Mouse (Mus musculus) kidney, embryonic 15.5 days (tissue): ENCODE data around the gene Atp6v0a4. TPM values are rescaled to one million over a fixed set of nuclear protein-coding genes. Genes with fewer than 3 reads are reported as not detected.
A peak's percentile ranks its signal among the peaks of the same experiment; 100 is the strongest.

Experiments used
- ATAC-seq: fragments of 200-750 bp; cut with Nextera tagmentation; replicated peaks from 2 replicates; pipeline ENCODE4 v1.8.0; 2017; ENCODE audit warnings: moderate TSS enrichment; ENCODE audit not compliant: low FRiP score
- H3K27ac ChIP-seq: fragments of 300-500 bp; sonication (generic); 2 replicates; pipeline ENCODE4 v1.5.1; 2015; ENCODE audit warnings: mild to moderate bottlenecking, inconsistent platforms
- H3K27me3 ChIP-seq: fragments of 300-500 bp; sonication (generic); 2 replicates; pipeline ENCODE4 v1.6.1; 2015; ENCODE audit warnings: inconsistent platforms
- H3K36me3 ChIP-seq: fragments of 300-500 bp; sonication (generic); 2 replicates; pipeline ENCODE4 v1.6.1; 2015; ENCODE audit warnings: inconsistent platforms
- H3K4me1 ChIP-seq: fragments of 300-500 bp; sonication (generic); 2 replicates; pipeline ENCODE4 v1.6.1; 2015; ENCODE audit warnings: inconsistent platforms
- H3K4me2 ChIP-seq: fragments of 300-500 bp; sonication (generic); 2 replicates; pipeline ENCODE4 v1.6.1; 2015; ENCODE audit warnings: moderate library complexity, mild to moderate bottlenecking, inconsistent platforms
- H3K4me3 ChIP-seq: fragments of 300-500 bp; sonication (generic); replicated peaks from 2 replicates; pipeline ENCODE4 v1.5.1; 2015; ENCODE audit warnings: mild to moderate bottlenecking, inconsistent platforms
- H3K9ac ChIP-seq: fragments of 300-500 bp; sonication (generic); 2 replicates; pipeline ENCODE4 v1.6.1; 2015; ENCODE audit warnings: mild to moderate bottlenecking, inconsistent platforms
- H3K9me3 ChIP-seq: fragments of 300-500 bp; sonication (generic); replicated peaks from 2 replicates; pipeline ENCODE4 v1.6.1; 2016; ENCODE audit warnings: inconsistent platforms
- WGBS: fragments of 180-500 bp; shearing (Covaris S2); methylation state at CpG from one replicate; pipeline ENCODE4 v1.1.7; 2015; ENCODE audit warnings: mixed read lengths; 5-methylcytosine and 5-hydroxymethylcytosine counted together
- polyA plus RNA-seq: library from polyadenylated mRNA; unstranded; fragments of >200 nt; fragmentation: Nextera tagmentation; extraction: Ambion mirVana; gene quantifications from 2 replicates; pipeline ENCODE4 v1.2.1, GENCODE M21; 2015

Gene Atp6v0a4
- polyA plus RNA-seq, 1 experiment from 2014 or later = 12.6 TPM

- Histone ChIP-seq H3K27me3 (no peaks in the 10 kb centered on the region), H3K9ac (no peak overlapping the region), H3K36me3 (peaks cover 25% of the 10 kb centered on the region), H3K4me3 (no peak overlapping the region), H3K9me3 (no peaks in the 10 kb centered on the region), H3K4me2 (peak overlapping the region; percentile 18; the same call in 1 of the 2 replicates), H3K27ac (peak overlapping the region; percentile 64), H3K4me1 (peaks cover 50% of the 10 kb centered on the region)
- ATAC-seq = no peak
- 58% methylated on average over 18 of the region's 18 CpGs for WGBS
Measured at GRCm38 (mm10) chr6:38123471-38124206, 747 bp downstream of the Atp6v0a4 start.

GRCm38 (mm10) chr6:38122791-38123190, 1.6 kb downstream of the Atp6v0a4 start:
- WGBS = 61% methylated on average over 6 of the region's 6 CpGs
- Histone ChIP-seq H3K36me3 (peaks cover 17% of the 10 kb centered on the region; the same call in 1 of the 2 replicates), H3K4me2 (no peak overlapping the region; the same call in 1 of the 2 replicates), H3K9me3 (no peaks in the 10 kb centered on the region), H3K27ac (peak overlapping the region; percentile 64; the same call in 1 of the 2 replicates), H3K4me1 (peaks cover 50% of the 10 kb centered on the region), H3K27me3 (no peaks in the 10 kb centered on the region), H3K4me3 (no peak overlapping the region), H3K9ac (no peak overlapping the region)
- ATAC-seq = no peak

GRCm38 (mm10) chr6:38121843-38122242, 2.5 kb downstream of the Atp6v0a4 start:
- H3K27ac ChIP-seq = peak overlapping the region; percentile 64; the same call in 1 of the 2 replicates
- ATAC-seq = no peak
- H3K9me3 ChIP-seq = no peaks in the 10 kb centered on the region
- no peak overlapping the region for H3K4me2 ChIP-seq
- no peaks in the 10 kb centered on the region for H3K27me3 ChIP-seq
- no peak overlapping the region for H3K4me3 ChIP-seq
- H3K36me3 ChIP-seq = peaks cover 9% of the 10 kb centered on the region; the same call in 1 of the 2 replicates
- no peak overlapping the region for H3K9ac ChIP-seq
- 76% methylated on average over 5 of the region's 5 CpGs for WGBS
- peaks cover 50% of the 10 kb centered on the region for H3K4me1 ChIP-seq

- H3K4me1 ChIP-seq = peaks cover 55% of the 10 kb centered on the region
- peaks cover 4% of the 10 kb centered on the region; the same call in 1 of the 2 replicates for H3K36me3 ChIP-seq
- no peak overlapping the region for H3K4me3 ChIP-seq
- H3K9ac ChIP-seq = no peak overlapping the region
- H3K9me3 ChIP-seq = no peaks in the 10 kb centered on the region
- peak overlapping the region; percentile 83 for H3K27ac ChIP-seq
- 38% methylated on average over 9 of the region's 9 CpGs for WGBS
- no peak overlapping the region for H3K4me2 ChIP-seq
- H3K27me3 ChIP-seq = no peaks in the 10 kb centered on the region
- peak; percentile 57 for ATAC-seq
Measured at GRCm38 (mm10) chr6:38120681-38121371, 3.6 kb downstream of the Atp6v0a4 start.

GRCm38 (mm10) chr6:38118341-38118740, 6.0 kb downstream of the Atp6v0a4 start:
- H3K36me3 ChIP-seq = no peaks in the 10 kb centered on the region
- no peak overlapping the region for H3K27ac ChIP-seq
- no peaks in the 10 kb centered on the region for H3K9me3 ChIP-seq
- H3K27me3 ChIP-seq = no peaks in the 10 kb centered on the region
- no peak overlapping the region for H3K9ac ChIP-seq
- no peak for ATAC-seq
- H3K4me3 ChIP-seq = no peak overlapping the region
- WGBS = 89% methylated on average over 6 of the region's 6 CpGs
- no peak overlapping the region for H3K4me2 ChIP-seq
- H3K4me1 ChIP-seq = peaks cover 49% of the 10 kb centered on the region

- ATAC-seq = no peak
- H3K36me3 ChIP-seq = no peaks in the 10 kb centered on the region
Measured at GRCm38 (mm10) chr6:38116107-38116770, 8.1 kb downstream of the Atp6v0a4 start.

GRCm38 (mm10) chr6:38110859-38111258, 13.5 kb downstream of the Atp6v0a4 start:
- WGBS = 42% methylated on average over 9 of the region's 9 CpGs
- no peak overlapping the region for H3K4me3 ChIP-seq
- peak; percentile 83 for ATAC-seq

More at GRCm38 (mm10) chr6:38116107-38116770, 8.1 kb downstream of the Atp6v0a4 start:
- Histone ChIP-seq H3K27me3 (no peaks in the 10 kb centered on the region), H3K9me3 (no peaks in the 10 kb centered on the region), H3K4me2 (no peak overlapping the region), H3K4me1 (peaks cover 33% of the 10 kb centered on the region), H3K4me3 (no peak overlapping the region), H3K27ac (0 out of 2 replicates have a peak overlapping the region, but pooled peaks have one; percentile 3), H3K9ac (no peak overlapping the region)
- 36% methylated on average over 4 of the region's 4 CpGs for WGBS

GRCm38 (mm10) chr6:38109871-38110270, 14.5 kb downstream of the Atp6v0a4 start:
- Histone ChIP-seq H3K4me2 (peak overlapping the region; percentile 44), H3K4me3 (peak overlapping the region; percentile 14), H3K36me3 (no peaks in the 10 kb centered on the region), H3K27me3 (no peaks in the 10 kb centered on the region), H3K27ac (peak overlapping the region; percentile 76), H3K9me3 (no peaks in the 10 kb centered on the region), H3K9ac (peak overlapping the region; percentile 0; the same call in 1 of the 2 replicates), H3K4me1 (peaks cover 23% of the 10 kb centered on the region)
- 0 out of 2 replicates have a peak, but pooled peaks have one; percentile 43 for ATAC-seq
- 9% methylated on average over 9 of the region's 9 CpGs for WGBS

More at GRCm38 (mm10) chr6:38110859-38111258, 13.5 kb downstream of the Atp6v0a4 start:
- H3K9me3 ChIP-seq = no peaks in the 10 kb centered on the region
- H3K4me2 ChIP-seq = peak overlapping the region; percentile 18
- H3K27me3 ChIP-seq = no peaks in the 10 kb centered on the region
- H3K9ac ChIP-seq = no peak overlapping the region
- no peaks in the 10 kb centered on the region for H3K36me3 ChIP-seq
- peaks cover 29% of the 10 kb centered on the region for H3K4me1 ChIP-seq
- H3K27ac ChIP-seq = peak overlapping the region; percentile 76

GRCm38 (mm10) chr6:38109160-38109795, 15.1 kb downstream of the Atp6v0a4 start, which contains the start of gene Tmem213:
Tmem213 (plus strand) TSS chr6:38109255.
- WGBS = 34% methylated on average over 9 of the region's 9 CpGs
- Histone ChIP-seq H3K36me3 (no peaks in the 10 kb centered on the region), H3K9me3 (no peaks in the 10 kb centered on the region), H3K27me3 (no peaks in the 10 kb centered on the region), H3K4me1 (peaks cover 23% of the 10 kb centered on the region), H3K4me3 (peak within 1 kb of the TSS; percentile 14), H3K27ac (peak within 1 kb of the TSS; percentile 76), H3K4me2 (peak within 1 kb of the TSS; percentile 44), H3K9ac (peak within 1 kb of the TSS; percentile 0; the same call in 1 of the 2 replicates)
- peak; percentile 59; the same call in 1 of the 2 replicates for ATAC-seq

GRCm38 (mm10) chr6:38108449-38108848, 15.9 kb downstream of the Atp6v0a4 start:
- Histone ChIP-seq H3K27ac (no peak overlapping the region), H3K4me3 (no peak overlapping the region), H3K27me3 (no peaks in the 10 kb centered on the region), H3K4me2 (no peak overlapping the region), H3K36me3 (no peaks in the 10 kb centered on the region), H3K4me1 (peaks cover 23% of the 10 kb centered on the region), H3K9ac (no peak overlapping the region), H3K9me3 (no peaks in the 10 kb centered on the region)
- WGBS = 95% methylated on average over 5 of the region's 5 CpGs
- no peak for ATAC-seq

- no peak overlapping the region for H3K4me3 ChIP-seq
- no peak overlapping the region for H3K4me2 ChIP-seq
- no peaks in the 10 kb centered on the region for H3K36me3 ChIP-seq
- WGBS = 85% methylated on average over 9 of the region's 9 CpGs
- no peaks in the 10 kb centered on the region for H3K27me3 ChIP-seq
- ATAC-seq = no peak
- H3K4me1 ChIP-seq = peaks cover 18% of the 10 kb centered on the region
- no peaks in the 10 kb centered on the region for H3K9me3 ChIP-seq
- H3K27ac ChIP-seq = no peak overlapping the region
- H3K9ac ChIP-seq = no peak overlapping the region
Measured at GRCm38 (mm10) chr6:38105924-38106323, 18.5 kb downstream of the Atp6v0a4 start.
